Mouse (Mus musculus) ES-E14 (cell line): ENCODE results near the gene Mblac2.

Source experiments
- CHD2 ChIP-seq: IDR thresholded peaks from 2 replicates; pipeline ENCODE4 v1.6.1; 2014; ENCODE audit warnings: mild to moderate bottlenecking, low read depth, low read length, inconsistent platforms
- MAFK ChIP-seq: IDR thresholded peaks from 2 replicates; pipeline ENCODE4 v1.6.1; 2014; ENCODE audit warnings: mild to moderate bottlenecking, low read depth, low read length, inconsistent platforms; ENCODE audit not compliant: insufficient read depth
- ZC3H11A ChIP-seq: IDR thresholded peaks from 2 replicates; pipeline ENCODE4 v1.6.1; 2012; ENCODE audit warnings: low read depth, mild to moderate bottlenecking, inconsistent platforms, low read length, borderline replicate concordance

DNA sequence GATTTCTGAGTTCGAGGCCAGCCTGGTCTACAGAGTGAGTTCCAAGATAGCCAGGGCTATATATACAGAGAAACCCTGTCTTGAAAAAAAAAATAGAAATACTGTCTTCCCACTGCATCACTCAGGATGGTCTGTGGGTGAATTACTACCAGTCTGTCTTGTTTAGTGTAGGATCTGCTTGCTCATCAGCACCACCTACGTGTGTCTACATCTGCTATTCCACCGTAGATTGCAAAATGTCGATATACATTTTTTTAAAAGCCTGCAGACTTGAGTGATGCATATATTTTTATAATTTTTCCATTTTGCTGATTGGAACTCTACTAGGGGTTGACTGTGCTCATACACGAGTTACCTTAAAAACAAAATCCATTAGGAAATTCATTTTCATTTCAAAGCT lies 4.8 kb upstream of the Mblac2 start:
- TF ChIP-seq CHD2, result no peak
- no peak for TF ChIP-seq ZC3H11A
- no peak for TF ChIP-seq MAFK
